Mouse (Mus musculus) megakaryocyte progenitor cell, adult 5-6 weeks (primary cell): ENCODE data around the gene Insrr. TPM values are rescaled to one million over a fixed set of nuclear protein-coding genes. Genes with fewer than 3 reads are reported as not detected.

ENCODE experiments used
- ATAC-seq: replicated peaks from 2 replicates; pipeline ENCODE4 v1.8.0; 2016; ENCODE audit warnings: mild to moderate bottlenecking, moderate TSS enrichment, inconsistent platforms; ENCODE audit not compliant: poor library complexity
- total RNA-seq, 2 experiments: library from RNA; stranded (forward) in 1 of 2; stranded (reverse) in 1 of 2; fragments of 157-497, 149-512 nt in 1 of 2; fragments of 200-1000 nt in 1 of 2; gene quantifications; 2 replicates each; pipeline versions ENCODE4 v1.2.3 to v1.2.4; 2015 to 2017

Gene Insrr
- total RNA-seq (2015) (0.05 TPM in 1 of 2 replicates, not detected in the other), total RNA-seq (2017) (not detected in 2 replicates)

GRCm38 (mm10) chr3:87796736-87797334, at the start of gene Insrr:
Gene Insrr, plus strand, starts transcription at chr3:87796951.
- peak; percentile 16; the same call in 1 of the 2 replicates for ATAC-seq

- ATAC-seq = no peak
These were observed 48.3 kb upstream of the Insrr start, which contains the start of gene Lrrc71 for GRCm38 (mm10) chr3:87748431-87748830. Gene Lrrc71, minus strand, starts transcription at chr3:87748625.

- ATAC-seq = peak; percentile 88
These were observed 47.7 kb upstream of the Insrr start for GRCm38 (mm10) chr3:87749036-87749435.

- ATAC-seq = no peak
These were observed 46.8 kb upstream of the Insrr start for GRCm38 (mm10) chr3:87749977-87750376.

- ATAC-seq = no peak
These were observed 44.2 kb upstream of the Insrr start for GRCm38 (mm10) chr3:87752567-87752966.

GRCm38 (mm10) chr3:87753829-87754228, 42.9 kb upstream of the Insrr start:
- no peak for ATAC-seq

GRCm38 (mm10) chr3:87755964-87756363, 40.8 kb upstream of the Insrr start:
- ATAC-seq = peak; percentile 98

GRCm38 (mm10) chr3:87756488-87756887, 40.3 kb upstream of the Insrr start:
- no peak for ATAC-seq

GRCm38 (mm10) chr3:87758641-87759040, 38.1 kb upstream of the Insrr start:
- no peak for ATAC-seq

GRCm38 (mm10) chr3:87761408-87762375, 35.1 kb upstream of the Insrr start:
- ATAC-seq = no peak

GRCm38 (mm10) chr3:87763202-87763601, 33.5 kb upstream of the Insrr start:
- ATAC-seq = no peak

GRCm38 (mm10) chr3:87763683-87764289, 33.0 kb upstream of the Insrr start:
- ATAC-seq = no peak

- no peak for ATAC-seq
These were observed 32.2 kb upstream of the Insrr start for GRCm38 (mm10) chr3:87764506-87764905.

- ATAC-seq = peak; percentile 69
These were observed 31.7 kb upstream of the Insrr start for GRCm38 (mm10) chr3:87765091-87765490.

- ATAC-seq = no peak
These were observed 31.0 kb upstream of the Insrr start for GRCm38 (mm10) chr3:87765631-87766283.

GRCm38 (mm10) chr3:87766284-87766667, 30.5 kb upstream of the Insrr start:
- no peak for ATAC-seq

GRCm38 (mm10) chr3:87767764-87768163, 29.0 kb upstream of the Insrr start:
- ATAC-seq = no peak

- ATAC-seq = no peak
These were observed 28.3 kb upstream of the Insrr start for GRCm38 (mm10) chr3:87768431-87768830.

- ATAC-seq = peak; percentile 60
These were observed 27.9 kb upstream of the Insrr start for GRCm38 (mm10) chr3:87768844-87769243.

GRCm38 (mm10) chr3:87769506-87769905, 27.2 kb upstream of the Insrr start:
- no peak for ATAC-seq

GRCm38 (mm10) chr3:87770280-87770679, 26.5 kb upstream of the Insrr start:
- peak; percentile 69 for ATAC-seq
